Mouse (Mus musculus) intestine, embryonic 15.5 days (tissue): ENCODE results near the gene 1700092M07Rik. TPM values are rescaled to one million over a fixed set of nuclear protein-coding genes. Genes with fewer than 3 reads are reported as not detected.

Experiments used
- ATAC-seq: fragments of 200-750 bp; cut with Nextera tagmentation; 2 replicates; pipeline ENCODE4 v1.8.0; 2017; ENCODE audit warnings: moderate TSS enrichment, moderate library complexity
- H3K27ac ChIP-seq: fragments of 300-500 bp; sonication (generic); 2 replicates; pipeline ENCODE4 v1.5.1; 2015; ENCODE audit warnings: mild to moderate bottlenecking, inconsistent platforms
- H3K27me3 ChIP-seq: fragments of 300-500 bp; sonication (generic); replicated peaks from 2 replicates; pipeline ENCODE4 v1.6.1; 2015; ENCODE audit warnings: inconsistent platforms
- H3K36me3 ChIP-seq: fragments of 300-500 bp; sonication (generic); 2 replicates; pipeline ENCODE4 v1.6.1; 2015; ENCODE audit warnings: inconsistent platforms
- H3K4me1 ChIP-seq: fragments of 300-500 bp; sonication (generic); replicated peaks from 2 replicates; pipeline ENCODE4 v1.6.1; 2015; ENCODE audit warnings: inconsistent platforms
- H3K4me2 ChIP-seq: fragments of 300-500 bp; sonication (generic); replicated peaks from 2 replicates; pipeline ENCODE4 v1.6.1; 2015; ENCODE audit warnings: mild to moderate bottlenecking, inconsistent platforms
- H3K4me3 ChIP-seq: fragments of 300-500 bp; sonication (generic); replicated peaks from 2 replicates; pipeline ENCODE4 v1.5.1; 2015; ENCODE audit warnings: inconsistent platforms
- H3K9ac ChIP-seq: fragments of 300-500 bp; sonication (generic); 2 replicates; pipeline ENCODE4 v1.6.1; 2015; ENCODE audit warnings: inconsistent platforms
- H3K9me3 ChIP-seq: fragments of 300-500 bp; sonication (generic); 2 replicates; pipeline ENCODE4 v1.6.1; 2016; ENCODE audit warnings: inconsistent platforms
- WGBS: fragments of 180-500 bp; shearing (Covaris S2); methylation state at CpG from one replicate; pipeline ENCODE4 v1.1.7; 2015; 5-methylcytosine and 5-hydroxymethylcytosine counted together
- polyA plus RNA-seq: library from polyadenylated mRNA; unstranded; fragments of >200 nt; fragmentation: Nextera tagmentation; extraction: Ambion mirVana; gene quantifications from 2 replicates; pipeline ENCODE4 v1.2.1, GENCODE M21; 2015

The 1700092M07Rik gene
- polyA plus RNA-seq, 1 experiment from 2014 or later, result 1.8 TPM

- no peak for ATAC-seq
- Histone ChIP-seq H3K27me3 (no peaks in the 10 kb centered on the region), H3K27ac (no peak overlapping the region), H3K9me3 (no peaks in the 10 kb centered on the region), H3K4me3 (no peak overlapping the region), H3K36me3 (peaks cover 19% of the 10 kb centered on the region), H3K4me1 (peaks cover 9% of the 10 kb centered on the region; the same call in 1 of the 2 replicates), H3K9ac (no peak overlapping the region), H3K4me2 (peak overlapping the region; percentile 70; the same call in 1 of the 2 replicates)
- 80% methylated on average over 2 of the region's 2 CpGs for WGBS
These were observed 18.4 kb downstream of the 1700092M07Rik start for GRCm38 (mm10) chr19:8758899-8759298.

GRCm38 (mm10) chr19:8760757-8761156, 20.2 kb downstream of the 1700092M07Rik start:
- 96% methylated on average over 2 of the region's 2 CpGs for WGBS
- no peak overlapping the region for H3K9ac ChIP-seq
- H3K27me3 ChIP-seq, result no peaks in the 10 kb centered on the region
- ATAC-seq, result no peak
- H3K9me3 ChIP-seq, result no peaks in the 10 kb centered on the region
- H3K4me1 ChIP-seq, result peaks cover 7% of the 10 kb centered on the region; the same call in 1 of the 2 replicates
- no peak overlapping the region for H3K4me3 ChIP-seq
- no peak overlapping the region for H3K4me2 ChIP-seq
- no peak overlapping the region for H3K27ac ChIP-seq
- H3K36me3 ChIP-seq, result peaks cover 29% of the 10 kb centered on the region

- Histone ChIP-seq H3K27ac (no peak overlapping the region), H3K4me3 (no peak overlapping the region), H3K9ac (no peak overlapping the region), H3K9me3 (no peaks in the 10 kb centered on the region), H3K4me2 (no peak overlapping the region), H3K4me1 (peaks cover under 1% of the 10 kb centered on the region; the same call in 1 of the 2 replicates), H3K27me3 (no peaks in the 10 kb centered on the region), H3K36me3 (peaks cover 50% of the 10 kb centered on the region)
- ATAC-seq, result no peak
- WGBS, result 95% methylated on average over 4 of the region's 4 CpGs
These were observed 22.8 kb downstream of the 1700092M07Rik start for GRCm38 (mm10) chr19:8763276-8763675.

GRCm38 (mm10) chr19:8765562-8765961, 25.0 kb downstream of the 1700092M07Rik start:
- Histone ChIP-seq H3K27me3 (no peaks in the 10 kb centered on the region), H3K4me1 (0 out of 2 replicates have a peak, but pooled peaks cover 3% of the 10 kb centered on the region), H3K9me3 (no peaks in the 10 kb centered on the region), H3K9ac (no peak overlapping the region), H3K4me3 (no peak overlapping the region), H3K27ac (no peak overlapping the region), H3K36me3 (peaks cover 55% of the 10 kb centered on the region), H3K4me2 (no peak overlapping the region)
- 98% methylated on average over 9 of the region's 9 CpGs for WGBS
- ATAC-seq, result no peak

GRCm38 (mm10) chr19:8770567-8771270, 30.2 kb downstream of the 1700092M07Rik start, which contains the start of gene Tmem223:
Gene Tmem223 (plus strand): TSS chr19:8770996.
- WGBS, result 21% methylated on average over 29 of the region's 29 CpGs
- Histone ChIP-seq H3K4me2 (peak within 1 kb of the TSS; percentile 67), H3K4me1 (peaks cover 22% of the 10 kb centered on the region), H3K36me3 (peaks cover 27% of the 10 kb centered on the region), H3K9ac (peak within 1 kb of the TSS; percentile 91), H3K9me3 (no peaks in the 10 kb centered on the region), H3K4me3 (peak within 1 kb of the TSS; percentile 73), H3K27me3 (no peaks in the 10 kb centered on the region), H3K27ac (peak within 1 kb of the TSS; percentile 86)
- peak; percentile 63 for ATAC-seq

- Histone ChIP-seq H3K9ac (peak overlapping the region; percentile 84), H3K27me3 (no peaks in the 10 kb centered on the region), H3K4me2 (peak overlapping the region; percentile 90), H3K4me1 (peaks cover 22% of the 10 kb centered on the region), H3K9me3 (no peaks in the 10 kb centered on the region), H3K27ac (peak overlapping the region; percentile 100; the same call in 1 of the 2 replicates), H3K4me3 (peak overlapping the region; percentile 59), H3K36me3 (0 out of 2 replicates have a peak, but pooled peaks cover 8% of the 10 kb centered on the region)
- WGBS, result 77% methylated on average over 5 of the region's 5 CpGs
- no peak for ATAC-seq
These were observed 32.5 kb downstream of the 1700092M07Rik start for GRCm38 (mm10) chr19:8772996-8773395.

- Histone ChIP-seq H3K27me3 (no peaks in the 10 kb centered on the region), H3K36me3 (0 out of 2 replicates have a peak, but pooled peaks cover 4% of the 10 kb centered on the region), H3K4me2 (peak overlapping the region; percentile 90), H3K27ac (peak overlapping the region; percentile 100; the same call in 1 of the 2 replicates), H3K4me3 (peak overlapping the region; percentile 59), H3K9ac (peak overlapping the region; percentile 84), H3K9me3 (no peaks in the 10 kb centered on the region), H3K4me1 (peaks cover 22% of the 10 kb centered on the region)
- WGBS, result 41% methylated on average over 6 of the region's 6 CpGs
- no peak for ATAC-seq
These were observed 32.9 kb downstream of the 1700092M07Rik start for GRCm38 (mm10) chr19:8773409-8773808.

GRCm38 (mm10) chr19:8774086-8774835, 33.7 kb downstream of the 1700092M07Rik start, which contains the start of gene Tmem179b:
Gene Tmem179b (minus strand): TSS chr19:8774467.
- under 1% methylated on average over 68 of the region's 68 CpGs for WGBS
- H3K9me3 ChIP-seq, result no peaks in the 10 kb centered on the region
- H3K27me3 ChIP-seq, result no peaks in the 10 kb centered on the region
- H3K27ac ChIP-seq, result peak within 1 kb of the TSS; percentile 100
- ATAC-seq, result peak; percentile 95
- H3K4me2 ChIP-seq, result peak within 1 kb of the TSS; percentile 90
- peaks cover 22% of the 10 kb centered on the region for H3K4me1 ChIP-seq
- H3K4me3 ChIP-seq, result peak within 1 kb of the TSS; percentile 59
- no peaks in the 10 kb centered on the region for H3K36me3 ChIP-seq
- peak within 1 kb of the TSS; percentile 84 for H3K9ac ChIP-seq

- H3K4me2 ChIP-seq, result peak overlapping the region; percentile 90
- ATAC-seq, result peak; percentile 2; the same call in 1 of the 2 replicates
These were observed 34.5 kb downstream of the 1700092M07Rik start for GRCm38 (mm10) chr19:8774951-8775421.

GRCm38 (mm10) chr19:8786008-8786781, 45.7 kb downstream of the 1700092M07Rik start, which contains the start of gene Taf6l:
Gene Taf6l (minus strand): TSS chr19:8786417.
- peak within 1 kb of the TSS; percentile 61 for H3K4me2 ChIP-seq
- peak within 1 kb of the TSS; percentile 58 for H3K9ac ChIP-seq
- H3K4me1 ChIP-seq, result peaks cover 8% of the 10 kb centered on the region
- under 1% methylated on average over 32 of the region's 32 CpGs for whole genome bisulfite sequencing
- peaks cover 13% of the 10 kb centered on the region for H3K36me3 ChIP-seq
- H3K27me3 ChIP-seq, result no peaks in the 10 kb centered on the region
- no peaks in the 10 kb centered on the region for H3K9me3 ChIP-seq
- H3K27ac ChIP-seq, result peak within 1 kb of the TSS; percentile 92
- ATAC-seq, result peak; percentile 100
- peak within 1 kb of the TSS; percentile 74 for H3K4me3 ChIP-seq

More at GRCm38 (mm10) chr19:8774951-8775421, 34.5 kb downstream of the 1700092M07Rik start:
- peak overlapping the region; percentile 84 for H3K9ac ChIP-seq
- no peaks in the 10 kb centered on the region for H3K27me3 ChIP-seq
- H3K36me3 ChIP-seq, result no peaks in the 10 kb centered on the region
- peak overlapping the region; percentile 100 for H3K27ac ChIP-seq
- WGBS, result 3% methylated on average over 20 of the region's 20 CpGs
- peak overlapping the region; percentile 59 for H3K4me3 ChIP-seq
- H3K9me3 ChIP-seq, result no peaks in the 10 kb centered on the region
- peaks cover 22% of the 10 kb centered on the region for H3K4me1 ChIP-seq

- H3K36me3 ChIP-seq, result peaks cover 12% of the 10 kb centered on the region
- H3K4me1 ChIP-seq, result peaks cover 8% of the 10 kb centered on the region
- H3K4me2 ChIP-seq, result no peak overlapping the region
- H3K27me3 ChIP-seq, result no peaks in the 10 kb centered on the region
- H3K9me3 ChIP-seq, result no peaks in the 10 kb centered on the region
- no peak overlapping the region for H3K9ac ChIP-seq
- no peak overlapping the region for H3K4me3 ChIP-seq
- 30% methylated on average over 3 of the region's 3 CpGs for WGBS
- no peak for ATAC-seq
- no peak overlapping the region for H3K27ac ChIP-seq
These were observed 48.0 kb downstream of the 1700092M07Rik start for GRCm38 (mm10) chr19:8788521-8788920.
